Mouse (Mus musculus) hindbrain, embryonic 16.5 days (tissue): ENCODE measurements around the gene Maats1. TPM values are rescaled to one million over a fixed set of nuclear protein-coding genes. Genes with fewer than 3 reads are reported as not detected.

ENCODE experiments used
- ATAC-seq: fragments of 200-750 bp; cut with Nextera tagmentation; 2 replicates; pipeline ENCODE4 v1.8.0; 2017; ENCODE audit warnings: moderate TSS enrichment, moderate library complexity
- H3K27ac ChIP-seq: fragments of 300-500 bp; sonication (generic); 2 replicates; pipeline ENCODE4 v1.5.1; 2014; ENCODE audit warnings: low read depth, mild to moderate bottlenecking, control low read depth, low read length, moderate library complexity
- H3K27me3 ChIP-seq: fragments of 300-500 bp; sonication (generic); replicated peaks from 2 replicates; pipeline ENCODE4 v1.6.1; 2014; ENCODE audit warnings: low read length; ENCODE audit not compliant: control insufficient read depth, insufficient read depth
- H3K36me3 ChIP-seq: fragments of 300-500 bp; sonication (generic); 2 replicates; pipeline ENCODE4 v1.6.1; 2014; ENCODE audit warnings: mild to moderate bottlenecking, low read length, moderate library complexity, mixed read lengths; ENCODE audit not compliant: control insufficient read depth, insufficient read depth
- H3K4me1 ChIP-seq: fragments of 300-500 bp; sonication (generic); 2 replicates; pipeline ENCODE4 v1.6.1; 2014; ENCODE audit warnings: low read depth, low read length; ENCODE audit not compliant: control insufficient read depth, insufficient read depth
- H3K4me2 ChIP-seq: fragments of 300-500 bp; sonication (generic); 2 replicates; pipeline ENCODE4 v1.6.1; 2014; ENCODE audit warnings: mild to moderate bottlenecking, low read length, control low read depth, moderate library complexity
- H3K4me3 ChIP-seq: fragments of 300-500 bp; sonication (generic); 2 replicates; pipeline ENCODE4 v1.5.1; 2014; ENCODE audit warnings: mild to moderate bottlenecking, low read length, control low read depth, moderate library complexity
- H3K9ac ChIP-seq: fragments of 300-500 bp; sonication (generic); 2 replicates; pipeline ENCODE4 v1.6.1; 2014; ENCODE audit warnings: low read depth, mild to moderate bottlenecking, control low read depth, low read length, moderate library complexity
- H3K9me3 ChIP-seq: fragments of 300-500 bp; sonication (generic); 2 replicates; pipeline ENCODE4 v1.6.1; 2014; ENCODE audit warnings: mild to moderate bottlenecking, low read length, moderate library complexity; ENCODE audit not compliant: control insufficient read depth
- WGBS: fragments of 180-500 bp; shearing (Covaris S2); extraction: QIAGEN DNeasy Blood & Tissue Kit; methylation state at CpG from one replicate; pipeline ENCODE4 v1.1.7; 2014; 5-methylcytosine and 5-hydroxymethylcytosine counted together
- polyA plus RNA-seq: library from polyadenylated mRNA; unstranded; fragments of >200 nt; fragmentation: Nextera tagmentation; extraction: Ambion mirVana; gene quantifications from 2 replicates; pipeline ENCODE4 v1.2.1, GENCODE M21; 2015

The Maats1 gene
- polyA plus RNA-seq, 1 experiment from 2014 or later = 1.6 TPM

DNA sequence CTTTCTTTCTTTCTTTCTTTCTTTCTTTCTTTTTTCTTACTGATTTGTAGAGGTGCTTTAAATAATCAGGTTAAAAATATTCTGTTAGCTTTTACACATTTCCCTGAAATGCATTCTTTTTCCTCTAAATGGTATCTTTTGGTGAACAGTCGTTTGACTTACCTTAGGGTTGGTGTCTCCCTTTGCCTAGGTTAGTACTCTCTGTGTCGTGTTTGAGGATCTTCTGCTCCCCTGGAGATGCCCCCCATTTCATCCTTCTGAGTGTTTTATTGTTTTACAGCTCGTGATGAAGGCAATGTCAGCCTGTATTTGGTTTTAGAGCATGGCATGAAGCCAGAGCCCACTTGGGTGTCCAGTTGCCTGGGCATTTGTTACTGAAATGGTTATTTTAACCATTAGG, 37.5 kb upstream of the Maats1 start:
- Histone ChIP-seq H3K4me1 (peaks cover 6% of the 10 kb centered on the region; the same call in 1 of the 2 replicates), H3K9me3 (no peaks in the 10 kb centered on the region), H3K9ac (no peak overlapping the region), H3K27ac (no peak overlapping the region), H3K4me3 (no peak overlapping the region), H3K4me2 (no peak overlapping the region), H3K36me3 (no peaks in the 10 kb centered on the region), H3K27me3 (no peaks in the 10 kb centered on the region)
- ATAC-seq = no peak
- 50% methylated on average over 3 of the region's 3 CpGs for WGBS

DNA sequence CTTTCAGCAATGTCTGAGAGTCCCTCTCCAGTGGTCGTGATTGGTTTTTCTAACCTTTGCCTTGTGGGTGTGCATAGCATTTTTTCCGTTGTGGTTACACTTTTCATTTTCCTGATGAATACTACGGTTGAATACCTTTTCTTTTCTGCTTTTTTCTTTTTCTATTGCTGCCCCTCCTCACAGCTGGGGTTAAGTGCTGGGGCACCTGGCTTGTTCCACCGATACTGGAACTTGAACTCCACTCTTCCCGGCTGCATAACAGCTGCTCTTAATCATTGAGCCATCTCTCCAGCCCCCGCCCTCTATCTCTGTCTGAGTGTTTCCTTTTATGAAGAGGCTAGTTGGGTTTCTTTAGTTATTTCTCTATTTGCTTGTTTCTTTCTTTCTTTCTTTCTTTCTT, 37.1 kb upstream of the Maats1 start:
- H3K36me3 ChIP-seq = no peaks in the 10 kb centered on the region
- H3K4me2 ChIP-seq = no peak overlapping the region
- H3K27ac ChIP-seq = no peak overlapping the region
- H3K4me3 ChIP-seq = no peak overlapping the region
- no peaks in the 10 kb centered on the region for H3K9me3 ChIP-seq
- H3K9ac ChIP-seq = no peak overlapping the region
- ATAC-seq = no peak
- H3K27me3 ChIP-seq = no peaks in the 10 kb centered on the region
- 64% methylated on average over 6 of the region's 6 CpGs for WGBS
- peaks cover 6% of the 10 kb centered on the region; the same call in 1 of the 2 replicates for H3K4me1 ChIP-seq

DNA sequence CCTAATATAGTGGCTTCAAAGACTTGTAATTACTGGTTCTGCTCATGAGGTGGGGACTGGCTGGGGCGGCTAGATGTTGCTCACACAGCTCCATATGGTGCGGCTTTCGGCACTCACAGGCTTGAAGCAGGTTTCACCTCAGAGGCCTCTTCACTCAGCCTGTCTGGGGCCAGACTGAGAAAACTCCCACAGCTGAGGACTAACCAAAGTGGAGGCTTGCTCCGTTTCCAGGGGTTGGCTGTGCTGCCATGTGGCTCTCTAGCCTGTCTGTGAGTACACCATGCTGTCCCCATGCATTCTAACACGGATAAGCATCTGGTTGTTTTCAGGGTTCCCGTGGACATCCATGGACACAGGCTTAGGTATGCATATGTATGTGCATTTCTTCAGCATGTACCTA, 36.6 kb upstream of the Maats1 start:
- WGBS = 76% methylated on average over 6 of the region's 6 CpGs
- ATAC-seq = no peak

DNA sequence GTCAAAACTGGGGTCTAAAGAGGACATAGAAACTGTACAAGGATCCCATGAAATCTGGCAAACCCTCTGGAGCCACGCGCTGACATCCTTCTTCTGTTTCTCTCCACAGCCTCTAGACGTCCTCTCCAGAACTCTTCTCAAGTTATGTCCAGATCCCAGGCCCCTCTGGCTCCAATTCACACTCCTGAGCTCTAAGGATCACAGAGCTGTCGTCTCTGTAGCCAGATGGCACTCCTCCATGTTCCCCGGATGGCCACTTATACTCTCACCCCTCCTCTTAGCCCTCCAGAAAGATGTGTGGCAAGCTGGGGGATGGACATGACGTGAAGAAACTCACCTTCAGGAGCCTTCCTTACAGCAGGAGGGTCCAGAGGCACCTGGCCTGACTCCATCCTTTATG, 35.6 kb upstream of the Maats1 start:
- no peak overlapping the region for H3K27ac ChIP-seq
- no peaks in the 10 kb centered on the region for H3K36me3 ChIP-seq
- 84% methylated on average over 6 of the region's 6 CpGs for WGBS
- no peak overlapping the region for H3K4me3 ChIP-seq
- no peak overlapping the region for H3K9ac ChIP-seq
- no peaks in the 10 kb centered on the region for H3K27me3 ChIP-seq
- no peaks in the 10 kb centered on the region for H3K9me3 ChIP-seq
- no peak overlapping the region for H3K4me2 ChIP-seq
- peaks cover 6% of the 10 kb centered on the region; the same call in 1 of the 2 replicates for H3K4me1 ChIP-seq
- no peak for ATAC-seq

More for the DNA sequence above, 36.6 kb upstream of the Maats1 start:
- H3K4me1 ChIP-seq = peaks cover 6% of the 10 kb centered on the region; the same call in 1 of the 2 replicates
- H3K4me2 ChIP-seq = no peak overlapping the region
- no peak overlapping the region for H3K27ac ChIP-seq
- H3K9ac ChIP-seq = no peak overlapping the region
- no peaks in the 10 kb centered on the region for H3K36me3 ChIP-seq
- no peaks in the 10 kb centered on the region for H3K27me3 ChIP-seq
- no peak overlapping the region for H3K4me3 ChIP-seq
- no peaks in the 10 kb centered on the region for H3K9me3 ChIP-seq

DNA sequence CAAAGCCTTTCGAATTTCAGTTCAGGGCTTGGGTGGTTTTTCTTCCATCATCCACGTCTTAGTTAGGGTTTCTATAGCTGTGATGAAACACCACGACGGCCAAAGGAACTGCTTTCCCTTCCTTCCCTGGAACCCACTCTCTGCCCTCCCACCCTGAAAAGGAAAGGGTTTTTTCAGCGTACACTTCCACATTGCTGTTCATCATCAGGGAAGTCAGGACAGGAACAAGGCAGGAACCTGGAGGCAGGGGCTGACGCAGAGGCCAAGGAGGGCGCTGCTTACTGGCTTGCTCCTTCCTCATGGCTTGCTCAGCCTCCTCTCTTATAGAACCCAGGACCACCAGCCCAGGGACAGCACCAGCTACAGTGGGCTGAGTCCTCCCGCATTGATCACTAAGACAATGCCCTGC, 34.9 kb upstream of the Maats1 start:
- no peaks in the 10 kb centered on the region for H3K27me3 ChIP-seq
- no peaks in the 10 kb centered on the region for H3K9me3 ChIP-seq
- H3K27ac ChIP-seq = peak overlapping the region; percentile 86
- ATAC-seq = peak; percentile 53
- H3K36me3 ChIP-seq = no peaks in the 10 kb centered on the region
- peak overlapping the region; percentile 55 for H3K4me2 ChIP-seq
- no peak overlapping the region; the same call in 1 of the 2 replicates for H3K9ac ChIP-seq
- H3K4me3 ChIP-seq = peak overlapping the region; percentile 29
- WGBS = 45% methylated on average over 8 of the region's 8 CpGs
- H3K4me1 ChIP-seq = peaks cover 6% of the 10 kb centered on the region; the same call in 1 of the 2 replicates

DNA sequence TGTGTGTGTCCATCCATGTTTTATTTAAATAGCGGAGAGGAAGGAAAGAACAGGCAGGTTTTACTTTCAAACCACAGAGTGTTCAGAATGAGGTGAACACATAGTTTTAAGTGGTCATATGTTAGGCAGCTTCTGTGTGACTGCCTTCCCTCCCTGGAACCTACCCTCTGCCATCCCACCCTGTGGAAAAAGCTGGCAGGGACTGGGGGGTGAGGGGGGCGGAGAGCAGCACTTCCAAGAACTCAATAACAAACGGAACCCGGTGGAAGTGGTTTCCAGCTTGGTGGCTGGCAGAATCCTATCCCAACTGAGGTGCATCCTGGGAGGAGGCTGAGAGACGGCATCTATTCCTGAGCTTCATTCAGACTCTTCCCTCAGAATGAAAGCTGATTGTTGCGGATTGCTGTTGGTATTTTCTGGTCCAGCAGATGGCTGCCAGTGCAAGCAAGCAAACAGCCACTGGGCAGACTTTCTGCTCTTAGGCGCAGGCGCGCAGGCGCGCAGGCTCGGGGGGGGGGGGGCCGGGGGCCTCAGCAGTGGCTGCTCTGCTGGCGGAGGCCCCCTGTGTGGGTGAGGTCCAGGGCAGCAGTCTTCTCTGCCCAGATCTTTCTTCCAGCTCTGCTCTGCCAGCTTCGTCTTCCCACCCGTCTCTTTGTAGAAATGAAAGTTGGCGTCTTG, 34.4 kb upstream of the Maats1 start:
- H3K9ac ChIP-seq = peak overlapping the region; percentile 63
- H3K4me2 ChIP-seq = peak overlapping the region; percentile 55
- 29% methylated on average over 16 of the region's 17 CpGs for WGBS
- no peaks in the 10 kb centered on the region for H3K9me3 ChIP-seq
- peak overlapping the region; percentile 86 for H3K27ac ChIP-seq
- peaks cover 6% of the 10 kb centered on the region; the same call in 1 of the 2 replicates for H3K4me1 ChIP-seq
- ATAC-seq = peak; percentile 94
- H3K4me3 ChIP-seq = peak overlapping the region; percentile 29
- H3K36me3 ChIP-seq = no peaks in the 10 kb centered on the region
- no peaks in the 10 kb centered on the region for H3K27me3 ChIP-seq

DNA sequence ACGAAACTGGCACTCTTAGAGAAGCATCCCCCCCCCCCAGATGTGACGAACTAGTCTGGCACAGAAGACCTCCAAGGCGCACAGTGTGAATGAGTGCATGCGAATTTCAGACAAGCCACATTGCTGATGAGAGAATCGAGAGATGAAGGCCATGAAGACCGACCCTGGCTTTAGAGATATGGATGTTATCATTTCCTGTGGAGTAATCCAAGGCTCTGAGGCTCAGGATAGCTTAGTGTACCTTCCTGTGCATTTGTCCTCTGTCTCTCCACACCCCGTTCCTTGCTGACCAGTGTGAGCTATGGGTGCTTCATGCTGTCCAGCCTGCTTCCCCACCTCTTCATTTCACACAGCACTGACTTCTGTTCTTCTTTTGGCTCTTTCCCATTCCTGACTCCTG, 33.2 kb upstream of the Maats1 start:
- no peak overlapping the region for H3K9ac ChIP-seq
- H3K9me3 ChIP-seq = no peaks in the 10 kb centered on the region
- H3K4me3 ChIP-seq = no peak overlapping the region
- no peaks in the 10 kb centered on the region for H3K36me3 ChIP-seq
- H3K27me3 ChIP-seq = no peaks in the 10 kb centered on the region
- no peak overlapping the region for H3K27ac ChIP-seq
- no peak for ATAC-seq
- H3K4me1 ChIP-seq = peaks cover 6% of the 10 kb centered on the region; the same call in 1 of the 2 replicates
- 87% methylated on average over 7 of the region's 7 CpGs for WGBS
- H3K4me2 ChIP-seq = no peak overlapping the region

DNA sequence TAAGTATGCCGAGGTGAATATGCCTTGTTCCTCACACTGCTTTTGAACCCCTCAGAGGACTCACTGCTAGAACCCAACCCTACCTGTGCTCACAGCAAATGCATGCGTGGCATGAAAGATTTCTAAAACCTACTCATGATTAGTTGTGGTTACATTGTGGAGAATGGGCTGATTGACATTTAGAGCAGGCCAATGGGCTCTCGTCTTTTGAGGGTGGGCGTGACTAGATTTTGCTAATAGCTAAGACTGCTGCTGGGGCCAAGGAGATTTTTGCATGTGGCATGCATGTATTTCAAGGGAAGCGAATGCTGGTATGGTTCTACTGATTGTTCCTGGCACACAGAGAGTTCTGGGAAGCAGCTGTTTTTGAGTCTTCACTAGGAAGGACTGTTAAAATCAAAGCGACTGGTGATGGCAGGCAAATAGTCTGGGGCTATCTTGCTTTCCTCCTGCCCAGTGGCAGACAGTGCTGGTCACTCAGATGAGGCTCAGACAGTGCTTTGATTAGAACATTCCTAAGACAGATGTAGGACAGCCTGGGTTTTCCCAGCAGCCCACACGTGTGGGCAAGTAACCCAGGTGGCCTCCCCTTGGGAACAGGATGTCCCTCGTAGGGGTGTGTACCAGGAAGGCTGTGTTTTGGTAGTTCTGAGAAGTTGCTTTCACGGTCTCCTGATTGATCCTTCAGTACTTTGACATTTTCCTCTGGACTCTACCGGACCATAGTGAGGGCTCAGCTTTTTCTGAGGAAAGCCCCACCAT, 32.6 kb upstream of the Maats1 start:
- H3K4me3 ChIP-seq = no peak overlapping the region
- no peak overlapping the region for H3K27ac ChIP-seq
- 84% methylated on average over 10 of the region's 10 CpGs for WGBS
- H3K9ac ChIP-seq = no peak overlapping the region
- no peaks in the 10 kb centered on the region for H3K27me3 ChIP-seq
- ATAC-seq = no peak
- no peaks in the 10 kb centered on the region for H3K36me3 ChIP-seq
- H3K4me2 ChIP-seq = no peak overlapping the region; the same call in 1 of the 2 replicates
- peaks cover 6% of the 10 kb centered on the region; the same call in 1 of the 2 replicates for H3K4me1 ChIP-seq
- H3K9me3 ChIP-seq = no peaks in the 10 kb centered on the region

DNA sequence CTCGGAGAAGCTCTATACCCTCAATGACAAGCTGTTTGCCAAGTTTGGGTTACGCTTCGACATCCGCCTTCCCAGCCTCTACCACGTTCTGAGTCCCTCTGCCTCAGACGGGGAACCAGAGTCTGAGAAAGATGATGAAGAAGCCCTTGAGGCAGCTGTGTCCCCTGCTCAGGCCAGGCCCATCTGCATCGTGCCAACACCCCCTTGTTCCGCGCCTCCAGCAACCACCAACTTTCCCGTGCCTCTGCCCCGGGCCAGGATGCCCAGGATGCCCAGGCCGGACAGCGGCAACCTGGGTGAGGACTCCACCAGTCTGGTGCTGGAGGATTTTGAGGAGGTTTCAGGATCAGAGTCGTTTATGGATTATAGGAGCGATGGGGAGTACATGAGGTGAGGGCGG, 32.0 kb upstream of the Maats1 start:
- Histone ChIP-seq H3K36me3 (no peaks in the 10 kb centered on the region), H3K27ac (no peak overlapping the region), H3K9me3 (no peaks in the 10 kb centered on the region), H3K9ac (no peak overlapping the region), H3K27me3 (no peaks in the 10 kb centered on the region), H3K4me3 (no peak overlapping the region), H3K4me2 (peak overlapping the region; percentile 8; the same call in 1 of the 2 replicates), H3K4me1 (peaks cover 6% of the 10 kb centered on the region; the same call in 1 of the 2 replicates)
- no peak for ATAC-seq
- WGBS = 86% methylated on average over 16 of the region's 16 CpGs
